Mouse (Mus musculus) heart, adult 2 months (tissue): ENCODE results near the gene Srgap3. TPM values are rescaled to one million over a fixed set of nuclear protein-coding genes. Genes with fewer than 3 reads are reported as not detected.

ENCODE experiments used
- DNase-seq, 2 experiments: peaks; one replicate each; pipeline ENCODE4 v3.0.0; 2021
- H3K27ac ChIP-seq: fragments of 200-600 bp; 2 replicates; pipeline ENCODE4 v1.8.1; 2022
- H3K27me3 ChIP-seq: fragments of 200-500 bp; 2 replicates; pipeline ENCODE4 v1.6.1; 2012; ENCODE audit warnings: mild to moderate bottlenecking, low read length, inconsistent platforms, mixed read lengths; ENCODE audit not compliant: control insufficient read depth, insufficient read depth
- H3K36me3 ChIP-seq: fragments of 200-500 bp; 2 replicates; pipeline ENCODE4 v1.6.1; 2012; ENCODE audit warnings: low read length, inconsistent platforms; ENCODE audit not compliant: control insufficient read depth, insufficient read depth
- H3K4me1 ChIP-seq: fragments of 200-500 bp; 2 replicates; pipeline ENCODE4 v1.6.1; 2011; ENCODE audit warnings: low read length; ENCODE audit not compliant: control insufficient read depth, insufficient read depth
- H3K4me3 ChIP-seq: fragments of 200-600 bp; 2 replicates; pipeline ENCODE4 v1.8.1; 2022
- H3K79me2 ChIP-seq: fragments of 200-500 bp; replicated peaks from 2 replicates; pipeline ENCODE4 v1.6.1; 2012; ENCODE audit warnings: mild to moderate bottlenecking, inconsistent platforms, low read length, moderate library complexity, mixed read lengths; ENCODE audit not compliant: control insufficient read depth, insufficient read depth
- H3K9ac ChIP-seq: fragments of 200-500 bp; 2 replicates; pipeline ENCODE4 v1.6.1; 2012; ENCODE audit warnings: low read depth, mild to moderate bottlenecking, control low read depth, inconsistent platforms, low read length, mixed read lengths
- CTCF ChIP-seq: fragments of 200-600 bp; IDR thresholded peaks from 2 replicates; pipeline ENCODE4 v1.8.1; 2022; ENCODE audit warnings: antibody characterized with exemption, mild to moderate bottlenecking, moderate library complexity
- EP300 ChIP-seq: fragments of 200-500 bp; IDR thresholded peaks from 2 replicates; pipeline ENCODE4 v1.6.1; 2011; ENCODE audit warnings: low read depth, low read length, control low read depth; ENCODE audit not compliant: insufficient read depth
- POLR2A ChIP-seq: fragments of 200-500 bp; IDR thresholded peaks from 2 replicates; pipeline ENCODE4 v1.6.1; 2011; ENCODE audit warnings: mild to moderate bottlenecking, low read depth, low read length, control low read depth; ENCODE audit not compliant: insufficient read depth
- WGBS: fragments of 180-500 bp; shearing (Covaris S2); methylation state at CpG from one replicate; pipeline ENCODE4 v1.1.7; 2018; 5-methylcytosine and 5-hydroxymethylcytosine counted together
- intact Hi-C: fragments of 180-260 bp; cut with DNase I; formaldehyde crosslinking; loops from one replicate; pipeline ENCODE4 v1.15.1; 2025
- polyA plus RNA-seq: library from polyadenylated mRNA; depleted of rRNA; stranded (reverse); fragments of >200 nt; gene quantifications from 2 replicates; pipeline ENCODE4 v1.2.3, GENCODE M21; 2012
- total RNA-seq, 2 experiments: library from RNA; stranded (reverse); gene quantifications; 2 replicates each; pipeline ENCODE4 v1.2.3; 2021

Srgap3 gene
- total and polyA plus RNA-seq, 3 experiments, result 0.42 to 1.4 (median 0.61) TPM

- H3K4me1 ChIP-seq, result no peaks in the 10 kb centered on the region
- no peaks in the 10 kb centered on the region for H3K36me3 ChIP-seq
- 75% methylated on average over 4 of the region's 4 CpGs for WGBS
- intact Hi-C loops, result no loop called here
- H3K4me3 ChIP-seq, result no peak overlapping the region
- no peaks in the 10 kb centered on the region; the same call in 1 of the 2 replicates for H3K27me3 ChIP-seq
- TF ChIP-seq POLR2A (no peak), EP300 (no peak), CTCF (no peak)
- H3K27ac ChIP-seq, result no peak overlapping the region
- no peak for DNase-seq
- no peak overlapping the region for H3K9ac ChIP-seq
- no peaks in the 10 kb centered on the region for H3K79me2 ChIP-seq
Measured at GRCm38 (mm10) chr6:112898435-112898834, 48.6 kb downstream of the Srgap3 start.

- Histone ChIP-seq H3K4me1 (no peaks in the 10 kb centered on the region), H3K9ac (no peak overlapping the region), H3K36me3 (no peaks in the 10 kb centered on the region), H3K27me3 (no peaks in the 10 kb centered on the region), H3K27ac (no peak overlapping the region), H3K4me3 (no peak overlapping the region), H3K79me2 (no peaks in the 10 kb centered on the region)
- WGBS, result 40% methylated on average over 11 of the region's 11 CpGs
- intact Hi-C loops, result no loop called here
- TF ChIP-seq POLR2A, result no peak
- no peak for TF ChIP-seq CTCF
- no peak for TF ChIP-seq EP300
- no peak for DNase-seq
Measured at GRCm38 (mm10) chr6:112896372-112896771, 50.7 kb downstream of the Srgap3 start.

GRCm38 (mm10) chr6:112890331-112890751 lies 56.7 kb downstream of the Srgap3 start:
- Histone ChIP-seq H3K27me3 (no peaks in the 10 kb centered on the region), H3K36me3 (no peaks in the 10 kb centered on the region), H3K4me1 (peaks cover 4% of the 10 kb centered on the region), H3K27ac (no peak overlapping the region), H3K79me2 (no peaks in the 10 kb centered on the region), H3K4me3 (no peak overlapping the region), H3K9ac (no peak overlapping the region)
- TF ChIP-seq CTCF (no peak), POLR2A (no peak), EP300 (no peak)
- no peak for DNase-seq
- intact Hi-C loops, result no loop called here
- 32% methylated on average over 2 of the region's 2 CpGs for WGBS

- DNase-seq, result no peak
- Histone ChIP-seq H3K27me3 (no peaks in the 10 kb centered on the region), H3K9ac (no peak overlapping the region), H3K36me3 (no peaks in the 10 kb centered on the region), H3K4me3 (no peak overlapping the region), H3K4me1 (no peaks in the 10 kb centered on the region), H3K79me2 (no peaks in the 10 kb centered on the region), H3K27ac (no peak overlapping the region)
- intact Hi-C loops, result no loop called here
- TF ChIP-seq CTCF, result no peak
- TF ChIP-seq EP300, result no peak
- no peak for TF ChIP-seq POLR2A
- WGBS, result 74% methylated on average over 5 of the region's 5 CpGs
Measured at GRCm38 (mm10) chr6:112883588-112884135, 63.4 kb downstream of the Srgap3 start.

GRCm38 (mm10) chr6:112880048-112880534 lies 67.0 kb downstream of the Srgap3 start:
- TF ChIP-seq EP300 (no peak), CTCF (no peak), POLR2A (no peak)
- Histone ChIP-seq H3K4me3 (no peak overlapping the region), H3K27me3 (no peaks in the 10 kb centered on the region), H3K27ac (no peak overlapping the region), H3K9ac (no peak overlapping the region), H3K79me2 (no peaks in the 10 kb centered on the region), H3K36me3 (no peaks in the 10 kb centered on the region), H3K4me1 (no peaks in the 10 kb centered on the region)
- 55% methylated on average over 5 of the region's 5 CpGs for WGBS
- no peak for DNase-seq
- intact Hi-C loops, result no loop called here

- Histone ChIP-seq H3K27ac (no peak overlapping the region), H3K9ac (no peak overlapping the region), H3K27me3 (no peaks in the 10 kb centered on the region), H3K36me3 (no peaks in the 10 kb centered on the region), H3K4me3 (no peak overlapping the region), H3K4me1 (no peaks in the 10 kb centered on the region), H3K79me2 (no peaks in the 10 kb centered on the region)
- intact Hi-C loops, result no loop called here
- WGBS, result 33% methylated on average over 5 of the region's 5 CpGs
- no peak for TF ChIP-seq EP300
- no peak for TF ChIP-seq CTCF
- no peak for TF ChIP-seq POLR2A
- no peak for DNase-seq
Measured at GRCm38 (mm10) chr6:112879154-112879553, 67.9 kb downstream of the Srgap3 start.
